ENCODE assay signal across 8 mouse cellular contexts in genomic region chr9:72449367-72449766, GRCm38 (mm10). TPM values are rescaled to one million over a fixed set of nuclear protein-coding genes. Genes with fewer than 3 reads are reported as not detected.
DNase-seq lines count a peak whose midpoint lies in the region; ATAC-seq and TF ChIP-seq lines count a peak whose summit lies in the region.

No protein-coding gene starts in this region.

- H3K27me3 ChIP-seq in spleen, adult 2 months (ENCODE audit: control insufficient read depth, insufficient read depth, low read length) = no peaks in the 10 kb centered on the region
- no peaks in the 10 kb centered on the region for H3K27me3 ChIP-seq in cerebellum, adult 2 months (ENCODE audit: control insufficient read depth, insufficient read depth, low read length)

- H3K4me3 ChIP-seq in spleen, adult 2 months (ENCODE audit: extremely low read depth, insufficient read depth, insufficient read length) = peak overlapping the region; percentile 72
- no peak overlapping the region for H3K4me3 ChIP-seq in cerebellum, adult 2 months (replicated peaks; ENCODE audit: insufficient read depth, low read depth, low read length)

- H3K36me3 ChIP-seq in spleen, adult 2 months (ENCODE audit: control insufficient read depth, insufficient read depth, low read length) = no peaks in the 10 kb centered on the region

- whole genome bisulfite sequencing in spleen, adult 2 months = 4% methylated on average over 7 of the region's 7 CpGs
- 83% methylated on average over 7 of the region's 7 CpGs for WGBS in cerebellum, adult 2 months

- TF ChIP-seq CTCF in spleen, adult 2 months (IDR thresholded peaks at IDR 0.05; ENCODE audit: extremely low read depth, insufficient read depth, insufficient read length, insufficient replicate concordance) = no peak
- no peak for TF ChIP-seq CTCF in cerebellum, adult 2 months (IDR thresholded peaks at IDR 0.05; ENCODE audit: borderline replicate concordance, insufficient read depth, low read depth, low read length)

- TF ChIP-seq POLR2A in spleen, adult 2 months (IDR thresholded peaks at IDR 0.05; ENCODE audit: low read depth, low read length) = no peak
- no peak for TF ChIP-seq POLR2A in cerebellum, adult 2 months (IDR thresholded peaks at IDR 0.05; ENCODE audit: borderline replicate concordance, insufficient read depth, low read length)

- peak; percentile 28 to 52 for DNase-seq in spleen, adult 2 months (ENCODE audit: low read depth in 1 of 2, low spot score in 2 of 2)
- DNase-seq in spleen, postnatal 14 days (ENCODE audit: low spot score in 2 of 2) = no peak
- peak; percentile 7 to 40 for DNase-seq in kidney, postnatal 25 days
- DNase-seq in naive thymus-derived CD4-positive, alpha-beta T cell, adult 2 months (ENCODE audit: low read depth) = peak; percentile 85
- DNase-seq in Muller cell, postnatal 12 days (ENCODE audit: inconsistent ontology term) = no peak
- no peak for DNase-seq in left cerebral cortex, adult 8-10 months (ENCODE audit: low spot score in 2 of 2)
- DNase-seq in cerebellum, adult 2 months = no peak

- ATAC-seq in granulocyte monocyte progenitor cell, adult 5-6 weeks (replicated peaks; ENCODE audit: poor library complexity, severe bottlenecking) = peak; percentile 89

- H3K4me1 ChIP-seq in spleen, adult 2 months (ENCODE audit: control insufficient read depth, insufficient read depth, insufficient read length) = peaks cover 10% of the 10 kb centered on the region
- H3K4me1 ChIP-seq in cerebellum, adult 2 months (ENCODE audit: control insufficient read depth, insufficient read depth, low read length) = no peaks in the 10 kb centered on the region

- H3K27ac ChIP-seq in spleen, adult 2 months (ENCODE audit: insufficient read depth, low read length) = peak overlapping the region; percentile 29
- no peak overlapping the region for H3K27ac ChIP-seq in cerebellum, adult 2 months (ENCODE audit: insufficient read depth, low read length)

RNA-seq across cellular contexts. Expression of gene Mns1, which starts 11.6 kb away (rescaled TPM):
- polyA plus RNA-seq in spleen, adult 2 months (2012; rRNA removed) = 0.63 and 0.74 TPM in 2 replicates
- 22.2 and 32.6 TPM in 2 replicates for total RNA-seq in granulocyte monocyte progenitor cell, adult 5-6 weeks (2014; fragmentation: Nextera tagmentation)
- total RNA-seq in granulocyte monocyte progenitor cell, adult 5-6 weeks (2017) = 54.5 and 87.7 TPM in 2 replicates
- total RNA-seq in left cerebral cortex, adult 8-10 months (2022) = 1 to 10 TPM in 2 of 4 experiments, under 1 TPM in 2; 0.55 to 1.4 (median 1.0) TPM
- 1.4 and 2.2 TPM in 2 replicates for polyA plus RNA-seq in cerebellum, adult 2 months (2012; rRNA removed)

RNA-seq across cellular contexts. Expression of gene Tex9, which starts 42.6 kb away (rescaled TPM):
- 2.2 and 2.6 TPM in 2 replicates for polyA plus RNA-seq in spleen, adult 2 months (2012; rRNA removed)
- 14.3 and 18.2 TPM in 2 replicates for total RNA-seq in granulocyte monocyte progenitor cell, adult 5-6 weeks (2014; fragmentation: Nextera tagmentation)
- total RNA-seq in granulocyte monocyte progenitor cell, adult 5-6 weeks (2017) = 25.5 and 25.7 TPM in 2 replicates
- 10 to 100 TPM; 12.2 to 13.3 (median 12.5) TPM for total RNA-seq in left cerebral cortex, adult 8-10 months (2022)
- polyA plus RNA-seq in cerebellum, adult 2 months (2012; rRNA removed) = 14.0 and 16.6 TPM in 2 replicates

Comparison
In these comparisons a context has a peak if more than half of its experiments do, and no peak if none do; other contexts are left out.
1. DNase-seq: peak in spleen, adult 2 months (2 of 2), kidney, postnatal 25 days (2 of 2) and naive thymus-derived CD4-positive, alpha-beta T cell, adult 2 months (single experiment); none in spleen, postnatal 14 days (0 of 2), Muller cell, postnatal 12 days (single experiment), left cerebral cortex, adult 8-10 months (0 of 2) and cerebellum, adult 2 months (0 of 2).
2. RNA of gene Mns1, which starts 11.6 kb away (total RNA-seq): 22.2 to 87.7 TPM in granulocyte monocyte progenitor cell, adult 5-6 weeks; 0.55 to 1.4 TPM in left cerebral cortex, adult 8-10 months; every median in the first group is over 4 times any median in the second.